Mouse (Mus musculus): ENCODE measurements around the gene Zfp683. TPM values are rescaled to one million over a fixed set of nuclear protein-coding genes. Genes with fewer than 3 reads are reported as not detected.

The Zfp683 gene
- polyA plus RNA-seq, 1 experiment from 2014 or later, result not detected

GRCm38 (mm10) chr4:134098628-134099027 is 45.0 kb downstream of the Zfp683 start:
- Histone ChIP-seq H3K4me1 (peaks cover 8% of the 10 kb centered on the region), H3K9me3 (no peaks in the 10 kb centered on the region), H3K4me3 (replicated peaks) (no peak overlapping the region), H3K36me3 (replicated peaks) (no peaks in the 10 kb centered on the region), H3K27me3 (no peaks in the 10 kb centered on the region), H3K9ac (no peak overlapping the region), H3K4me2 (no peak overlapping the region), H3K27ac (no peak overlapping the region)
- no peak for ATAC-seq (ENCODE audit: low FRiP score)
- 70% methylated on average over 8 of the region's 8 CpGs for WGBS

GRCm38 (mm10) chr4:134100245-134100644 is 46.6 kb downstream of the Zfp683 start:
- Histone ChIP-seq H3K4me2 (no peak overlapping the region), H3K27ac (no peak overlapping the region), H3K36me3 (replicated peaks) (no peaks in the 10 kb centered on the region), H3K4me3 (replicated peaks) (no peak overlapping the region), H3K9me3 (no peaks in the 10 kb centered on the region), H3K4me1 (peaks cover 8% of the 10 kb centered on the region), H3K27me3 (no peaks in the 10 kb centered on the region), H3K9ac (no peak overlapping the region)
- no peak for ATAC-seq (ENCODE audit: low FRiP score)
- WGBS, result 82% methylated on average over 4 of the region's 4 CpGs

GRCm38 (mm10) chr4:134101979-134102741 is 48.5 kb downstream of the Zfp683 start, which contains the start of gene Ubxn11:
Gene Ubxn11 (plus strand): TSS chr4:134102570.
- H3K4me3 ChIP-seq (replicated peaks), result peak within 1 kb of the TSS; percentile 74
- no peaks in the 10 kb centered on the region for H3K36me3 ChIP-seq (replicated peaks)
- H3K9ac ChIP-seq, result peak within 1 kb of the TSS; percentile 67
- no peaks in the 10 kb centered on the region for H3K27me3 ChIP-seq
- peaks cover 8% of the 10 kb centered on the region for H3K4me1 ChIP-seq
- peak within 1 kb of the TSS; percentile 73 for H3K4me2 ChIP-seq
- no peak within 1 kb of the TSS for H3K27ac ChIP-seq
- WGBS, result 17% methylated on average over 34 of the region's 34 CpGs
- peak; percentile 98 for ATAC-seq (ENCODE audit: low FRiP score)
- H3K9me3 ChIP-seq, result no peaks in the 10 kb centered on the region

- Histone ChIP-seq H3K4me1 (peaks cover 8% of the 10 kb centered on the region), H3K27ac (no peak overlapping the region), H3K4me2 (peak overlapping the region; percentile 73), H3K36me3 (replicated peaks) (no peaks in the 10 kb centered on the region), H3K9me3 (no peaks in the 10 kb centered on the region), H3K9ac (peak overlapping the region; percentile 67), H3K4me3 (replicated peaks) (peak overlapping the region; percentile 74), H3K27me3 (no peaks in the 10 kb centered on the region)
- ATAC-seq (ENCODE audit: low FRiP score), result peak; percentile 57
- 4% methylated on average over 21 of the region's 21 CpGs for WGBS
Measured at GRCm38 (mm10) chr4:134102742-134103119, 49.1 kb downstream of the Zfp683 start.

GRCm38 (mm10) chr4:134106105-134106504 is 52.5 kb downstream of the Zfp683 start:
- no peaks in the 10 kb centered on the region for H3K36me3 ChIP-seq (replicated peaks)
- no peak overlapping the region for H3K4me3 ChIP-seq (replicated peaks)
- H3K9me3 ChIP-seq, result no peaks in the 10 kb centered on the region
- no peak overlapping the region for H3K27ac ChIP-seq
- H3K4me1 ChIP-seq, result peaks cover 8% of the 10 kb centered on the region
- no peak overlapping the region for H3K4me2 ChIP-seq
- H3K27me3 ChIP-seq, result no peaks in the 10 kb centered on the region
- ATAC-seq (ENCODE audit: low FRiP score), result no peak
- no peak overlapping the region for H3K9ac ChIP-seq
- WGBS, result 84% methylated on average over 7 of the region's 7 CpGs

GRCm38 (mm10) chr4:134107730-134108129 is 54.1 kb downstream of the Zfp683 start:
- Histone ChIP-seq H3K9me3 (no peaks in the 10 kb centered on the region), H3K4me1 (peaks cover 7% of the 10 kb centered on the region), H3K27me3 (no peaks in the 10 kb centered on the region), H3K4me3 (replicated peaks) (no peak overlapping the region), H3K4me2 (no peak overlapping the region), H3K36me3 (replicated peaks) (no peaks in the 10 kb centered on the region), H3K27ac (no peak overlapping the region), H3K9ac (no peak overlapping the region)
- WGBS, result 90% methylated on average over 7 of the region's 7 CpGs
- no peak for ATAC-seq (ENCODE audit: low FRiP score)

GRCm38 (mm10) chr4:134108196-134108595 is 54.6 kb downstream of the Zfp683 start:
- Histone ChIP-seq H3K36me3 (replicated peaks) (no peaks in the 10 kb centered on the region), H3K27me3 (no peaks in the 10 kb centered on the region), H3K27ac (no peak overlapping the region), H3K4me3 (replicated peaks) (no peak overlapping the region), H3K9ac (no peak overlapping the region), H3K9me3 (no peaks in the 10 kb centered on the region), H3K4me2 (no peak overlapping the region), H3K4me1 (peaks cover 7% of the 10 kb centered on the region)
- WGBS, result 69% methylated on average over 5 of the region's 5 CpGs
- no peak for ATAC-seq (ENCODE audit: low FRiP score)

Other genes starting within 250 kb of the Zfp683 start
- 22.6 and 26.0 TPM in 2 replicates for gene Rps6ka1, start 166.0 kb upstream of the Zfp683 start, polyA plus RNA-seq (2016; fragmentation: Nextera tagmentation; extraction: Ambion mirVana)
- gene Hmgn2, start 85.2 kb upstream of the Zfp683 start, polyA plus RNA-seq (2016; fragmentation: Nextera tagmentation; extraction: Ambion mirVana), result 3,644 and 3,855 TPM in 2 replicates
- 45.5 and 48.6 TPM in 2 replicates for gene Dhdds, start 52.9 kb upstream of the Zfp683 start, polyA plus RNA-seq (2016; fragmentation: Nextera tagmentation; extraction: Ambion mirVana)
- gene Lin28a, start 35.0 kb upstream of the Zfp683 start, polyA plus RNA-seq (2016; fragmentation: Nextera tagmentation; extraction: Ambion mirVana), result 0.92 and 1.5 TPM in 2 replicates
- gene Crybg2, start 7.0 kb downstream of the Zfp683 start, polyA plus RNA-seq (2016; fragmentation: Nextera tagmentation; extraction: Ambion mirVana), result 0.62 and 0.96 TPM in 2 replicates
- 3.8 and 3.9 TPM in 2 replicates for gene Cd52, start 41.2 kb downstream of the Zfp683 start, polyA plus RNA-seq (2016; fragmentation: Nextera tagmentation; extraction: Ambion mirVana)
- gene Ubxn11, start 48.7 kb downstream of the Zfp683 start, polyA plus RNA-seq (2016; fragmentation: Nextera tagmentation; extraction: Ambion mirVana), result 5.8 and 7.9 TPM in 2 replicates
- 257 and 272 TPM in 2 replicates for gene Sh3bgrl3, start 75.0 kb downstream of the Zfp683 start, polyA plus RNA-seq (2016; fragmentation: Nextera tagmentation; extraction: Ambion mirVana)
- 30.5 and 32.3 TPM in 2 replicates for gene Cep85, start 133.3 kb downstream of the Zfp683 start, polyA plus RNA-seq (2016; fragmentation: Nextera tagmentation; extraction: Ambion mirVana)
- not detected in 2 replicates for gene Gm7534, start 149.2 kb downstream of the Zfp683 start, polyA plus RNA-seq (2016; fragmentation: Nextera tagmentation; extraction: Ambion mirVana)
- gene Catsper4, start 173.5 kb downstream of the Zfp683 start, polyA plus RNA-seq (2016; fragmentation: Nextera tagmentation; extraction: Ambion mirVana), result not detected in 2 replicates
- gene Cnksr1, start 184.6 kb downstream of the Zfp683 start, polyA plus RNA-seq (2016; fragmentation: Nextera tagmentation; extraction: Ambion mirVana), result 0.10 and 0.35 TPM in 2 replicates
- 0.52 and 0.74 TPM in 2 replicates for gene E130218I03Rik, start 189.8 kb downstream of the Zfp683 start, polyA plus RNA-seq (2016; fragmentation: Nextera tagmentation; extraction: Ambion mirVana)
- gene Zfp593, start 191.8 kb downstream of the Zfp683 start, polyA plus RNA-seq (2016; fragmentation: Nextera tagmentation; extraction: Ambion mirVana), result 18.5 and 20.4 TPM in 2 replicates
- not detected in 2 replicates for gene Gm30191, start 193.1 kb downstream of the Zfp683 start, polyA plus RNA-seq (2016; fragmentation: Nextera tagmentation; extraction: Ambion mirVana)
- 4.1 and 5.2 TPM in 2 replicates for gene Grrp1, start 200.3 kb downstream of the Zfp683 start, polyA plus RNA-seq (2016; fragmentation: Nextera tagmentation; extraction: Ambion mirVana)
- 33.3 and 34.8 TPM in 2 replicates for gene Pdik1l, start 234.1 kb downstream of the Zfp683 start, polyA plus RNA-seq (2016; fragmentation: Nextera tagmentation; extraction: Ambion mirVana)

Measured in forebrain, embryonic 12.5 days (tissue).